Mouse (Mus musculus) adrenal gland, adult 2 months (tissue): ENCODE measurements around the gene Olfr161. TPM values are rescaled to one million over a fixed set of nuclear protein-coding genes. Genes with fewer than 3 reads are reported as not detected.
"Not testable (repeated sequence)": the region's sequence is repeated elsewhere in the genome, so short reads cannot be mapped to it uniquely, and the experiment has no call there.

ENCODE experiments used
- DNase-seq: peaks from one replicate; pipeline ENCODE4 v3.0.0; 2021
- long read RNA-seq: library from polyadenylated mRNA; stranded (forward); transcript quantifications from one replicate; pipeline ENCODE4 v2.0.0, GENCODE M21; 2021
- polyA plus RNA-seq: library from polyadenylated mRNA; depleted of rRNA; stranded (reverse); fragments of >200 nt; gene quantifications from 2 replicates; pipeline ENCODE4 v1.2.3, GENCODE M21; 2012; rRNA removed
- total RNA-seq, 2 experiments: library from RNA; stranded (reverse); gene quantifications; 2 replicates each; pipeline ENCODE4 v1.2.3; 2021

The Olfr161 gene
- total RNA-seq (not detected), polyA plus RNA-seq (not detected in 2 replicates)
- long read RNA-seq: 0 reads

GRCm38 (mm10) chr16:3590691-3591090, at the start of gene Olfr161:
TSS of gene Olfr161 (plus strand) at chr16:3591042.
- DNase-seq: no peak

DNA sequence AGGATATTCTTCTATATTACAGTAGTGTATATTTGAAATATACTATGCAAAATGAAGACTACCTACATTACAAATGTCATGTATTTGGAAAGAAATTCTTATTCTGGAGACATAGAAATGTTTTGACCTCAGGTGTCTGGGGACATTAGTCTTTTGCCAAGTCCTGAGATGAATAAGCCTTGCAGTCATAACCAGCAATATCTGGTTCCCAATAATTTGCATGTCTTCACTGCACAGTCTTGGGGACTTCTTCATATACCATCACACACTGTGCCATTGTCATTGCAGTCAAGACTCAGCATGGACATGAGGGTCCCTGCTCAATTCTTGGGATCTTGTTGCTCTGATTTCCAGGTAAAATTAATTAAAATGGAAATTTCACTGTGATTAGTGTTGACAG, 27.3 kb upstream of the Olfr161 start:
- DNase-seq: no peak

GRCm38 (mm10) chr16:3577658-3578057, 13.2 kb upstream of the Olfr161 start:
- not testable (repeated sequence) for DNase-seq

- not testable (repeated sequence) for DNase-seq
These were observed 12.5 kb upstream of the Olfr161 start for GRCm38 (mm10) chr16:3578227-3578848.

GRCm38 (mm10) chr16:3631376-3631775, 40.5 kb downstream of the Olfr161 start:
- peak; percentile 71 for DNase-seq

DNA sequence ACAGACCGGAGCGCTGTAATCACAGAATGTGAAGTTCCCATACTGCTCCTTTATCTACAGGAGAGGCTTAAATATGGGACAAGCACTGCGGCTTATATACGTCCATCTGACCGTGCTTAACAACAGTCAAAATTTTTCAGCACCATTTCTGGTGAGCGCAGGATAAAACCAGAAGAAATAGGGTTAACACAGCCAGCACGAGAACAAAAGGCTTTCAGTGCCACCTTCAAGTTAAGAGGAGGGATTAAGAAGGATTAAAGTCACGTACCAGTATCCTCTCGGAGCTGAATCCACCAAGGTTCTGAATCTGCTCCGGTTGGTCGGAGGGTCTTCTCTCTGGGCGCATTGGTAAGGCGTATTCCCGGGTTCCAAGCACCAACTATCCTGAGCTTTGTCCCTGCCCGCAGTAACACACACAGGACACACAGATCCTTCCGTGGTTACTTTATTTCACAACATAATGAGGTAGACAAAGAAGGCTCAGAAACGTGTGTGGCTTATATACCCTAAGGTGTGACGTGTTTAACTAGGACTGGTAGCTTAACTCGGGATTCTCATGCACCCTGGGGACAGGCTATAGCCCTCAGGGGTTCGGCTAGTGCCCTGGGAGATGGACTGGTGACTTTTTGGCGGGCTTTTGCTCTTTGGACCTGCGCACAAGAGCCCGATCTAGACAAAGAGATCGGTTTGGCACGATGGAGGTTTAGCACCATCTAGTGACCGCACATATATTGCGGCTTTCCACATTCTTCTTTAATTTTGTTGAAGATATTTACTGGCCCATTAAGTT, 41.9 kb downstream of the Olfr161 start:
- peak; percentile 60 for DNase-seq

Other genes with a start within 250 kb of the Olfr161 start
- not detected for gene Mefv, start 127.1 kb downstream of the Olfr161 start, total RNA-seq
- not detected in 2 replicates for gene Mefv, start 127.1 kb downstream of the Olfr161 start, polyA plus RNA-seq
- gene Zfp263, start 153.1 kb downstream of the Olfr161 start, total RNA-seq: 10 to 100 TPM; 18.3 to 20.4 TPM
- 7.5 and 10.3 TPM in 2 replicates for gene Zfp263, start 153.1 kb downstream of the Olfr161 start, polyA plus RNA-seq
- not detected for gene Olfr15, start 239.8 kb downstream of the Olfr161 start, total RNA-seq
- not detected in 2 replicates for gene Olfr15, start 239.8 kb downstream of the Olfr161 start, polyA plus RNA-seq